Mouse (Mus musculus) myocyte (in vitro differentiated cells): Measurements from ENCODE around the gene Adamts13.

Source experiments
- CEBPB ChIP-seq: IDR thresholded peaks from 2 replicates; pipeline ENCODE4 v1.6.1; 2011; ENCODE audit warnings: mild to moderate bottlenecking, moderate library complexity; ENCODE audit not compliant: poor library complexity, insufficient read depth, severe bottlenecking
- E2F4 ChIP-seq: IDR thresholded peaks from one replicate; pipeline ENCODE4 v1.6.1; 2011; ENCODE audit warnings: mild to moderate bottlenecking, control low read depth, moderate library complexity; ENCODE audit not compliant: insufficient read depth
- MAX ChIP-seq: IDR thresholded peaks from one replicate; pipeline ENCODE4 v1.6.1; 2011; ENCODE audit warnings: low read depth, mild to moderate bottlenecking, control low read depth
- MYOD1 ChIP-seq, 3 experiments: IDR thresholded peaks; one replicate each; pipeline ENCODE4 v1.6.1; 2011; ENCODE audit warnings: control low read depth in 2 of 3, low read depth in 2 of 3, mild to moderate bottlenecking in 2 of 3, moderate library complexity in 1 of 3; ENCODE audit not compliant: insufficient read length in 2 of 3, control insufficient read depth in 1 of 3
- MYOG ChIP-seq, 3 experiments: IDR thresholded peaks; one replicate each; pipeline ENCODE4 v1.6.1; 2011; ENCODE audit warnings: control low read depth in 2 of 3, low read depth in 2 of 3, mild to moderate bottlenecking in 2 of 3; ENCODE audit not compliant: insufficient read length in 2 of 3, control insufficient read depth in 1 of 3, insufficient read depth in 1 of 3
- POLR2A ChIP-seq: IDR thresholded peaks from one replicate; pipeline ENCODE4 v1.6.1; 2011; ENCODE audit warnings: low read depth, mild to moderate bottlenecking, control low read depth, moderate library complexity; ENCODE audit not compliant: insufficient read length
- POLR2AphosphoS2 ChIP-seq: IDR thresholded peaks from one replicate; pipeline ENCODE4 v1.6.1; 2011; ENCODE audit warnings: low read depth, control low read depth; ENCODE audit not compliant: insufficient read length
- REST ChIP-seq: IDR thresholded peaks from one replicate; pipeline ENCODE4 v1.6.1; 2011; ENCODE audit warnings: mild to moderate bottlenecking, control low read depth, moderate library complexity; ENCODE audit not compliant: insufficient read depth, insufficient read length
- SRF ChIP-seq: IDR thresholded peaks from one replicate; pipeline ENCODE4 v1.6.1; 2011; ENCODE audit warnings: low read depth; ENCODE audit not compliant: control insufficient read depth, insufficient read length
- TCF12 ChIP-seq: IDR thresholded peaks from one replicate; pipeline ENCODE4 v1.6.1; 2011; ENCODE audit warnings: mild to moderate bottlenecking, control low read depth; ENCODE audit not compliant: poor library complexity, insufficient read depth, severe bottlenecking
- TCF3 ChIP-seq: IDR thresholded peaks from one replicate; pipeline ENCODE4 v1.6.1; 2011; ENCODE audit warnings: low read depth, control low read depth; ENCODE audit not compliant: insufficient read length
- USF1 ChIP-seq: IDR thresholded peaks from one replicate; pipeline ENCODE4 v1.6.1; 2011; ENCODE audit warnings: low read depth, mild to moderate bottlenecking, control low read depth, moderate library complexity

- TF ChIP-seq USF1 (no peak), E2F4 (no peak), POLR2A (no peak), POLR2AphosphoS2 (no peak), MYOD1 (IDR thresholded peaks at IDR 0.05; ENCODE audit: control insufficient read depth in 1 of 3, insufficient read length in 2 of 3, low read depth in 2 of 3) (no peak), CEBPB (no peak), MAX (no peak), MYOG (IDR thresholded peaks at IDR 0.05; ENCODE audit: control insufficient read depth in 1 of 3, insufficient read depth in 1 of 3, insufficient read length in 2 of 3, low read depth in 2 of 3) (no peak), TCF3 (no peak), TCF12 (no peak), SRF (no peak), REST (no peak)
These were observed 40.5 kb upstream of the Adamts13 start for GRCm38 (mm10) chr2:26932473-26933303.
